Mouse (Mus musculus) c-Kit-negative CD71-positive TER-119-positive erythroid progenitor cells, embryonic 14.5 days (primary cell): ENCODE results near the gene Tox3.

Experiments used
- DNase-seq: peaks from one replicate; pipeline ENCODE4 v3.0.0-alpha.2; 2013; ENCODE audit warnings: low read depth, low spot score

Gene Tox3

DNA sequence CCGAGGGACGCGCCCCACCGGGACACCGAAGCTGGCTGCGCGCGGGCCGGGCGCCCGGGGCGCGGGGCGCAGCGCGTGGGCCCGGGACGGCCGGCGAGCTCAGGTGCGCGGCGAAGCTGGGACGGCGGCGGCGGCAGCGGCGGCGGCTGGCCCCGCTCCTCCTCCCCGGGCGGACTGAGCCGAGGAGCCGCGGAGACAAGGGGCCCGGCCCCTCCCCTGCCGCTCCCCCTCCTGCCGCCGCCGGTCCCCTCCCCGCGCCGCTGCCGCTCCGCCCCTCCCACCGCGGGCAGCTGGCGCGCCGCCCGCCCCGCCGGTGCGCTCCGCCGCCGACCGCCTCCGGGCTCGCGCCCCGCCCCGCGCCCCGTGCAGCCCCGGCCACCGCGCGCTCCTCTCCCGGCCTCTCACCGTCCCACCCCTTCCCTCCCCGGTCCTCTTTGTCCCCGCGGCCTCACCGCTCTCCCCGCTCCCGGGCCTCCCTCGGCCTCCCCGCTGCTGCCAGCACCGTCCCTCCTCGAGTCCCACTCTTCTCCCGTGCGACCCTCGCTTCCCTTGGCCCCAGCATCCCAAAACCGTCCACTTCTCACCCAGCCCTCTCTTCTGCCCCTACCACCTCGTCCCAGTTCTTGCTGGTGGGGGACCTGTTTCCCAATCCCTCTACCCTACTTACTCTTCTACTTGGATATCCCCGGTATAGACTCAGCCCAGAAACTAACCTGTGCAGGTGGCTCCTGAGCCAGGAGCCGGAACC, at the start of gene Tox3:
Gene Tox3, minus strand, starts transcription at position 166 of the 748 bp plus-strand sequence.
- no peak for DNase-seq

GRCm38 (mm10) chr8:90392643-90393042, 44.5 kb upstream of the Tox3 start:
- DNase-seq, result no peak

DNA sequence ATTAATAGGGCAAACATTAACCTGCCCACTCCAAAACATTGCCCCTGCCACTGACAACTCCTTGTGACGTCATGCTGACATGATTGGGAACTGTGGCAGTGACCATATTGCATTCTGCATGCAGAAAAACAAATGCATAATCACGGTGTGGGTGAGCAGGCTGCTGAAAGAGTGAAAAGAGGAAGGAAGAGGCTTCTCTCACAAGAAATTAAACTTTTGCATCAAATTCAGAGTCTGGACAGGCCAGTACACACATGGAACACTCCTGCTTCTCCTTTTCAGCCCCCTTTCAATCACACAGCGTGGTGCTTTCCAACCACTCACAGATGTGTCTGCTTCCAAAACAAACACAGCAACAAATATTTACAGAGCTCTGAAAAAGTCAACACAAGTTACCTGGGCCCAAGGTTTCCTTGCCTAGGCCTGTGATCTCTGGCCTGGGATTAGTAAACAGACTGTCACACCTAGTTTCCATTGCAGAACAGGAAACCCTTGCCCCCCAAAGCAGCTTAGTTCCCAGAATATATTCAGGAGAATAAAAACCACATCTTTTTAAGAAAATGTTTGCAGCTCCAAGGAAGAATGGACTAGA, 43.4 kb upstream of the Tox3 start:
- DNase-seq, result no peak

DNA sequence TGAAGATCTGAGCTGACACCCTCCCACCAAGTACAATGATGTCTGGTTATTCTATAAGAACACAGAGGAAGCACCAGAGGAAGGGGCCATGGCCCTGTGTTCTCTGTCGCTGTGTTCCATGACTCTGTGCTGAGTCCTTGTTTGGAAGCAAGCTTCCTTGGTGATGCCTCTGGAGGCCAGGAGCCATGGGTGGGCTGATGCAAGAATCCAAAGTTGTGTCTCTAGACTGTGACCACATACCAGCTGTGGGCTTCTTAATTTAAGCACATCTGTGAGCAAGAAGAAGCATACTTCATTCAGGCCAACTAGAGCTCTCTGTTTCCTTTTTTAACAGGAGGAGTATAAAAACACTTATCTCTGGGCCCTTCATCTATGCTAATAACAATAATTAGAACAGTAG, 42.7 kb upstream of the Tox3 start:
- DNase-seq, result no peak

- DNase-seq, result no peak
These were observed 30.9 kb upstream of the Tox3 start for GRCm38 (mm10) chr8:90379064-90379463.

DNA sequence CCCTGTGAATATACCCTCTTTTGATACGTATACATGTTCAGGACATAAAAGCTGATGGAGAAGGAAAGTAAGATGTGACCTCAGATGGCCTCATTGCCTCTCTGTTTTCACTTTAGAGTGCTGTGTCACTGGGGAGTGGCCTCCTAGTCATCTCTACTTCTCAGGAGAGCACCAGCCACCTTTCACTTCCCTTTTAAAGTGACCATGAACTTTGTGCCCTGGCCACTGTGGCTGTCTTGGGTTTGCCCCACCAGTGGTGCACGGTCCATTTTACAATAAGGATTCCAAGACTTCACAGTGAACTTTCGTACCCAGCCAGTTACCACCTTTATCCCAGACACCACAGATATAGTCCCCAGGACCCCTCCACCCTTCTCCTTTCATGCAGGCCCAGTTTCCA, 29.9 kb upstream of the Tox3 start:
- no peak for DNase-seq

- no peak for DNase-seq
These were observed 23.6 kb upstream of the Tox3 start for GRCm38 (mm10) chr8:90371611-90372222.

DNA sequence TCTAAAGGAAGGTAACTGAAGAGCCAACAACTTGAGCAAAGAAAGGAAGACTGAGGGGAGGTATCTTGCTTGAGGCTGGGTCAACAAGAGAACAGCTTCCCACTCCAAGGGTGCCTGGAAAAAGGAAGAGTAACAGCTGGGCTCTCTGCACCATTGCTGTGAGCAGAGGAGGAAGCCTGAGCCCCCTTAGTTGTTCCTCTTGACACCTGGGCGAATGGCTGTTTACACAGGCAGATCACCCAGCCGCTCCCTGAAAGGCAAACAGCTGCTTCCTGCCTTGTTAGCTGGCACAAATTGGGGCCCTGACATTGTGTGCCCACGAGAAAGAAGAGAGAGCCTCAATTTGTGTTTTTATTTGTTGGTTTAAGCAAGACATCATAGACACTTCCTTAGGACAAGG, 21.7 kb upstream of the Tox3 start:
- no peak for DNase-seq

- DNase-seq, result no peak
These were observed 8.6 kb upstream of the Tox3 start for GRCm38 (mm10) chr8:90356729-90357128.

- no peak for DNase-seq
These were observed 6.6 kb upstream of the Tox3 start for GRCm38 (mm10) chr8:90354782-90355181.

- DNase-seq, result no peak
These were observed 5.9 kb upstream of the Tox3 start for GRCm38 (mm10) chr8:90353960-90354540.

- DNase-seq, result no peak
These were observed 5.4 kb upstream of the Tox3 start for GRCm38 (mm10) chr8:90353499-90353898.

DNA sequence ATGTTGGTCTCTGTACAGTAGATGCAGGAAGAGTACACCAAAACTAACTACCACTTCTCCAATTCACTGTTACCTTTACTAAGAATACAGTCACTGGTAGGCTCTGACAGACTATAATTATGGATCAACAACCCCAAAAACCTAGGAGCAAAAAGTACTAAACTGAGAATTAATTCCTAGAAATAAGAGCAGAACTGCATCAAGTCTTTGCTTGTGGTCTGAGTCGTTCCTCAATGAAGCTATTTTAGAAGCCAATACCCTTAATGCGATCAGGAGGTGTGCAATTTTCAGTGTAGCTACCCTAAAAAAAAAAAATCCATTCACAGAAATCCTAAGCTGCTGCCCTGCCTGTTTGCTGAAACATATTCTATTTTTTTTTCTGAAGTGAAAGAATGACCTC, 4.8 kb upstream of the Tox3 start:
- DNase-seq, result no peak

- DNase-seq, result no peak
These were observed 1.8 kb upstream of the Tox3 start for GRCm38 (mm10) chr8:90349709-90350562.

GRCm38 (mm10) chr8:90348926-90349683, 962 bp upstream of the Tox3 start:
- DNase-seq, result no peak

GRCm38 (mm10) chr8:90347581-90348177, 464 bp downstream of the Tox3 start:
- DNase-seq, result no peak

GRCm38 (mm10) chr8:90346880-90347535, 1.1 kb downstream of the Tox3 start:
- no peak for DNase-seq

- no peak for DNase-seq
These were observed 1.8 kb downstream of the Tox3 start for GRCm38 (mm10) chr8:90346138-90346879.
